Mouse (Mus musculus) heart, postnatal 0 days (tissue): ENCODE results near the gene Dthd1. TPM values are rescaled to one million over a fixed set of nuclear protein-coding genes. Genes with fewer than 3 reads are reported as not detected.

ENCODE experiments used
- ATAC-seq: fragments of 200-750 bp; cut with Nextera tagmentation; 2 replicates; pipeline ENCODE4 v1.8.0; 2017; ENCODE audit warnings: low read depth, moderate number of reproducible peaks, moderate library complexity; ENCODE audit not compliant: insufficient read depth
- DNase-seq: peaks from one replicate; pipeline ENCODE4 v3.0.0-alpha.2; 2016; ENCODE audit warnings: low spot score
- H3K27ac ChIP-seq: fragments of 300-500 bp; sonication (generic); 2 replicates; pipeline ENCODE4 v1.5.1; 2014; ENCODE audit warnings: low read depth, mild to moderate bottlenecking
- H3K27me3 ChIP-seq: fragments of 300-500 bp; sonication (generic); 2 replicates; pipeline ENCODE4 v1.6.1; 2014; ENCODE audit warnings: low read length, mixed read lengths; ENCODE audit not compliant: control insufficient read depth, insufficient read depth
- H3K36me3 ChIP-seq: fragments of 300-500 bp; sonication (generic); replicated peaks from 2 replicates; pipeline ENCODE4 v1.6.1; 2014; ENCODE audit warnings: low read length, mixed read lengths; ENCODE audit not compliant: control insufficient read depth, insufficient read depth
- H3K4me1 ChIP-seq: fragments of 300-500 bp; sonication (generic); 2 replicates; pipeline ENCODE4 v1.6.1; 2014; ENCODE audit warnings: antibody characterized with exemption; ENCODE audit not compliant: control insufficient read depth, insufficient read depth
- H3K4me2 ChIP-seq: fragments of 300-500 bp; sonication (generic); 2 replicates; pipeline ENCODE4 v1.6.1; 2014; ENCODE audit warnings: low read depth, mild to moderate bottlenecking, low read length, moderate library complexity
- H3K4me3 ChIP-seq: fragments of 300-500 bp; sonication (generic); 2 replicates; pipeline ENCODE4 v1.5.1; 2014; ENCODE audit warnings: low read depth, low read length
- H3K9ac ChIP-seq: fragments of 300-500 bp; sonication (generic); replicated peaks from 2 replicates; pipeline ENCODE4 v1.6.1; 2014; ENCODE audit warnings: low read depth, low read length, mixed read lengths
- H3K9me3 ChIP-seq: fragments of 300-500 bp; sonication (generic); replicated peaks from 2 replicates; pipeline ENCODE4 v1.6.1; 2016; ENCODE audit warnings: low read length; ENCODE audit not compliant: control insufficient read depth
- CTCF ChIP-seq: IDR thresholded peaks from 2 replicates; pipeline ENCODE4 v1.5.1; 2016; ENCODE audit warnings: antibody characterized with exemption, control low read depth, low read depth
- EP300 ChIP-seq: IDR thresholded peaks from 2 replicates; pipeline ENCODE4 v1.6.1; 2016; ENCODE audit warnings: antibody characterized with exemption, low read depth
- WGBS: fragments of 180-500 bp; shearing (Covaris S2); extraction: QIAGEN DNeasy Blood & Tissue Kit; methylation state at CpG from one replicate; pipeline ENCODE4 v1.1.7; 2014; 5-methylcytosine and 5-hydroxymethylcytosine counted together
- polyA plus RNA-seq: library from polyadenylated mRNA; unstranded; fragments of >200 nt; fragmentation: Nextera tagmentation; extraction: Ambion mirVana; gene quantifications from 2 replicates; pipeline ENCODE4 v1.2.1, GENCODE M21; 2015
- total RNA-seq: library from RNA; depleted of rRNA; stranded (reverse); fragments of >200 nt; gene quantifications from 2 replicates; pipeline ENCODE4 v1.2.3, GENCODE M21; 2014; ENCODE audit warnings: low replicate concordance

Dthd1 gene
- total and polyA plus RNA-seq, 2 experiments from 2014 or later = not detected

DNA sequence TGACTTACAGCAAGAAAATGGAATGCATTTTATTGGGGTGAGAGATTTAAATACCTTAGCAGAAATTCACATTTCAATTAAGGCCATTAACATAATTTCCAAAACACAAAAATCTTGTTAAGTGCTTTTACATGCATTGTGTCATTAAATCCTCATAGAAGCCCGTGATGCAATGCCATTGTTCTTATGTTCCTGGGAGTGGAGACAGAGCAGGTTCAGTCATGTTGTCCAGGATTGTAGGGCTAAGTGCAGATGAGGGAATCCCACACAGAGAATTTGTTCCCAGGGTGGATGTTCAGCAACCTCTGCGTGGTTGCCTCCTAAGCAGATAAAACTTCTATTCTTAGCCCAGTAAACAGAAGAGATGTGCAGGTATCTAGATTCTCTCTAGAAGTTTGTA lies 37.7 kb downstream of the Dthd1 start:
- Histone ChIP-seq H3K27ac (0 out of 2 replicates have a peak overlapping the region, but pooled peaks have one; percentile 3), H3K4me3 (no peak overlapping the region), H3K4me1 (no peaks in the 10 kb centered on the region), H3K9me3 (no peaks in the 10 kb centered on the region), H3K9ac (no peak overlapping the region), H3K36me3 (no peaks in the 10 kb centered on the region), H3K4me2 (no peak overlapping the region), H3K27me3 (no peaks in the 10 kb centered on the region)
- no peak for TF ChIP-seq CTCF
- no peak for TF ChIP-seq EP300
- ATAC-seq (no peak), DNase-seq (no peak)
- WGBS = 34% methylated on average over 2 of the region's 2 CpGs

DNA sequence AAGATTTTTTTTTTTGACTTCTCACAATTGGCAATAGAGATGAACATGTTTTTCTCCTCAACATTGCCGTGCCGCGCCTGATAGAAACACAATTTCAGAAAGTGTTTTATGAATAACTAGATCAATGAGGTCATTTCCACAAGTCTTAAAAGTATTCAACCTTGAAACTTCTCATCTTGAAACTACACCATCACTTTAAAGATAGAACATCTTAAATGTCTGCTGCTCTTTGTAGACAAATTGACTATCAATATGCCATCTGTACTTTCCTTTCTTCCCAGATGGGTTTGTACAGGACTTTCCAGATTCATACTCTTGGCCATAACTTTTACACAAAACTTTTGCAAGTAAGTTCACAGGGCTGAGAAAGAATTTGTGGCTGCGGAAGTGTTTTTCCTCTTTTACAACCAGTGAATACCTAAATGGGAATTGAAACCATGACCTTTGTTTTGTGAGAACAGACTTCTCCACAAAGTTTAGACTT lies 40.8 kb downstream of the Dthd1 start:
- TF ChIP-seq EP300 (no peak), CTCF (no peak)
- ATAC-seq (no peak), DNase-seq (no peak)
- no peak overlapping the region for H3K4me3 ChIP-seq
- H3K27me3 ChIP-seq = no peaks in the 10 kb centered on the region
- H3K9me3 ChIP-seq = no peaks in the 10 kb centered on the region
- no peak overlapping the region for H3K9ac ChIP-seq
- no peaks in the 10 kb centered on the region for H3K4me1 ChIP-seq
- WGBS = 94% methylated on average over 4 of the region's 4 CpGs
- no peaks in the 10 kb centered on the region for H3K36me3 ChIP-seq
- no peak overlapping the region for H3K27ac ChIP-seq
- no peak overlapping the region for H3K4me2 ChIP-seq

DNA sequence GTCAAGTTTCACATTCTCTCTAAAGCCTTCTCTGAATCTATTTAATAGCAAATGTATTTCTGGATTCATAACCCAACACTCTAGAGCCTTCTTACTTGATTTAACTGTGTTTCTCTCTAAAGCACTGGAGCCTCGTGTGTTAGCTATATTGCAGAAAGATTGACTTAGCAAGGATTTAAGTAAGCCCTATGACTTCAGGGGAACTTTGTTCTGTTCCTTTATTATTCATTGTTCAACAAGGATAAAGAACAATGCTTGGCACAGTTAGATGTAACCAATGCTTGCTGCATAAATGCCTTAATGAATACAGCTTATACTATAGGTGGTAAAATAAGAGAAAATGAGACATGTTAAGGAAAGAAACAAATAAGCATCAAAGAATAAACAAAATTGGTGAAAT lies 43.9 kb downstream of the Dthd1 start:
- H3K27ac ChIP-seq = no peak overlapping the region
- DNase-seq (no peak), ATAC-seq (no peak)
- no peak overlapping the region for H3K4me3 ChIP-seq
- 59% methylated on average over 1 of the region's 1 CpGs for WGBS
- TF ChIP-seq CTCF = no peak
- TF ChIP-seq EP300 = no peak
- no peaks in the 10 kb centered on the region for H3K9me3 ChIP-seq
- H3K4me2 ChIP-seq = no peak overlapping the region
- no peak overlapping the region for H3K9ac ChIP-seq
- H3K4me1 ChIP-seq = no peaks in the 10 kb centered on the region
- no peaks in the 10 kb centered on the region for H3K36me3 ChIP-seq
- no peaks in the 10 kb centered on the region for H3K27me3 ChIP-seq

- Histone ChIP-seq H3K36me3 (no peaks in the 10 kb centered on the region), H3K9me3 (no peaks in the 10 kb centered on the region), H3K27me3 (no peaks in the 10 kb centered on the region), H3K4me3 (no peak overlapping the region), H3K4me2 (no peak overlapping the region), H3K4me1 (no peaks in the 10 kb centered on the region), H3K9ac (no peak overlapping the region), H3K27ac (no peak overlapping the region)
- DNase-seq (no peak), ATAC-seq (no peak)
- 67% methylated on average over 2 of the region's 2 CpGs for WGBS
- no peak for TF ChIP-seq CTCF
- TF ChIP-seq EP300 = no peak
These were observed 44.7 kb downstream of the Dthd1 start for GRCm38 (mm10) chr5:62858282-62858681.

GRCm38 (mm10) chr5:62864348-62864747 lies 50.7 kb downstream of the Dthd1 start:
- Histone ChIP-seq H3K9me3 (no peaks in the 10 kb centered on the region), H3K4me1 (no peaks in the 10 kb centered on the region), H3K27ac (no peak overlapping the region), H3K27me3 (no peaks in the 10 kb centered on the region), H3K9ac (no peak overlapping the region), H3K36me3 (no peaks in the 10 kb centered on the region), H3K4me2 (no peak overlapping the region), H3K4me3 (no peak overlapping the region)
- ATAC-seq (no peak), DNase-seq (no peak)
- TF ChIP-seq CTCF = no peak
- 74% methylated on average over 3 of the region's 3 CpGs for WGBS

GRCm38 (mm10) chr5:62867003-62867402 lies 53.4 kb downstream of the Dthd1 start:
- ATAC-seq = no peak
- Histone ChIP-seq H3K4me1 (no peaks in the 10 kb centered on the region), H3K36me3 (no peaks in the 10 kb centered on the region), H3K9me3 (no peaks in the 10 kb centered on the region), H3K4me3 (no peak overlapping the region), H3K27ac (no peak overlapping the region), H3K9ac (no peak overlapping the region), H3K4me2 (no peak overlapping the region), H3K27me3 (no peaks in the 10 kb centered on the region)
- TF ChIP-seq CTCF (no peak), EP300 (no peak)
- DNase-seq = no peak
